Mouse (Mus musculus): ENCODE results near the gene Pik3ip1.
A peak's percentile ranks its signal among the peaks of the same experiment; 100 is the strongest.

Gene Pik3ip1

GRCm38 (mm10) chr11:3379427-3379826 lies 49.2 kb downstream of the Pik3ip1 start:
- no peak for DNase-seq (ENCODE audit: low spot score)

GRCm38 (mm10) chr11:3381148-3381814 lies 51.1 kb downstream of the Pik3ip1 start:
- no peak for DNase-seq (ENCODE audit: low spot score)

- DNase-seq (ENCODE audit: low spot score): no peak
Measured at GRCm38 (mm10) chr11:3382602-3383594, 52.7 kb downstream of the Pik3ip1 start.

GRCm38 (mm10) chr11:3386941-3387368 lies 56.8 kb downstream of the Pik3ip1 start:
- DNase-seq (ENCODE audit: low spot score): peak; percentile 76

- no peak for DNase-seq (ENCODE audit: low spot score)
Measured at GRCm38 (mm10) chr11:3387482-3388196, 57.4 kb downstream of the Pik3ip1 start.

GRCm38 (mm10) chr11:3389996-3390395 lies 59.8 kb downstream of the Pik3ip1 start:
- no peak for DNase-seq (ENCODE audit: low spot score)

- no peak for DNase-seq (ENCODE audit: low spot score)
Measured at GRCm38 (mm10) chr11:3390789-3391188, 60.6 kb downstream of the Pik3ip1 start.

GRCm38 (mm10) chr11:3392526-3392925 lies 62.3 kb downstream of the Pik3ip1 start:
- DNase-seq (ENCODE audit: low spot score): no peak
